8 mouse cellular contexts compared by ENCODE assay signal in genomic region chr14:28958131-28959015, GRCm38 (mm10). TPM values are rescaled to one million over a fixed set of nuclear protein-coding genes. Genes with fewer than 3 reads are reported as not detected.
A peak's percentile ranks its signal among the peaks of the same experiment; 100 is the strongest.
DNase-seq lines count a peak whose midpoint lies in the region; ATAC-seq and TF ChIP-seq lines count a peak whose summit lies in the region.
"Had no signal": no experiment of that assay in that cellular context is flagged by ENCODE, and none has a peak within 500 bp of the region (broad histone marks: within the 10 kb centered on the region; RNA-seq: fewer than 3 reads in every experiment).

No protein-coding gene starts in this region.

- no peaks in the 10 kb centered on the region for H3K36me3 ChIP-seq in forebrain, embryonic 13.5 days (ENCODE audit: poor library complexity, severe bottlenecking)
- H3K36me3 ChIP-seq in neural tube, embryonic 12.5 days: no peaks in the 10 kb centered on the region

- POLR2A ChIA-PET in Patski (lab: Charles Lee): interaction anchor here (0.6 kb wide), 1 partner anchor 71 kb away, joined by 3 read pairs; no protein-coding TSS in a partner anchor

- in situ Hi-C loops in Patski (cut with MboI; ENCODE audit: low pct_unique_long_range_greater_than_20kb): no loop called here

- peak; percentile 16 for TF ChIP-seq CTCF in Patski (IDR thresholded peaks at IDR 0.05)

- H3K4me3 ChIP-seq in forebrain, embryonic 13.5 days: no peak overlapping the region
- H3K4me3 ChIP-seq in neural tube, embryonic 12.5 days: no peak overlapping the region

- H3K9me3 ChIP-seq in forebrain, embryonic 13.5 days (replicated peaks): no peaks in the 10 kb centered on the region
- H3K9me3 ChIP-seq in neural tube, embryonic 12.5 days: no peaks in the 10 kb centered on the region

- DNase-seq in Patski (ENCODE audit: low read depth, low spot score): peak; percentile 79
- DNase-seq in layer of hippocampus, adult 9-10 months (ENCODE audit: low spot score): peak; percentile 33
- no peak for DNase-seq in ovary, postnatal 14 days (ENCODE audit: low spot score)
- DNase-seq in yolk sac, embryonic 10.5 days (ENCODE audit: low spot score): no peak

- peaks cover 58% of the 10 kb centered on the region for H3K4me1 ChIP-seq in forebrain, embryonic 13.5 days
- peaks cover 27% of the 10 kb centered on the region for H3K4me1 ChIP-seq in neural tube, embryonic 12.5 days

- H3K27me3 ChIP-seq in Patski: no peaks in the 10 kb centered on the region
- no peaks in the 10 kb centered on the region for H3K27me3 ChIP-seq in forebrain, embryonic 13.5 days
- H3K27me3 ChIP-seq in neural tube, embryonic 12.5 days (replicated peaks): no peaks in the 10 kb centered on the region

- H3K9ac ChIP-seq in forebrain, embryonic 13.5 days: no peak overlapping the region
- no peak overlapping the region for H3K9ac ChIP-seq in neural tube, embryonic 12.5 days

- 17% methylated on average over 6 of the region's 6 CpGs for WGBS in forebrain, embryonic 13.5 days
- 16% methylated on average over 6 of the region's 6 CpGs for WGBS in neural tube, embryonic 12.5 days

- peak overlapping the region; percentile 93 for H3K27ac ChIP-seq in forebrain, embryonic 13.5 days
- peak overlapping the region; percentile 43; the same call in 1 of the 2 replicates for H3K27ac ChIP-seq in neural tube, embryonic 12.5 days
- H3K27ac ChIP-seq: macrophage had no signal

- peak overlapping the region; percentile 6; the same call in 1 of the 2 replicates for H3K4me2 ChIP-seq in forebrain, embryonic 13.5 days
- H3K4me2 ChIP-seq in neural tube, embryonic 12.5 days (replicated peaks): peak overlapping the region; percentile 23; the same call in 1 of the 2 replicates

- CTCF ChIA-PET in Patski (lab: Charles Lee): interaction anchor here (0.8 to 1.5 kb wide), 3 partner anchors 9 to 123 kb away, joined by 3 to 4 read pairs (median 3); no protein-coding TSS in a partner anchor

- ATAC-seq in Patski: no peak
- ATAC-seq in cerebellum, adult (ENCODE audit: insufficient number of reproducible peaks, low FRiP score, low TSS enrichment): peak; percentile 78
- peak; percentile 92 for ATAC-seq in forebrain, embryonic 13.5 days
- peak; percentile 93 for ATAC-seq in neural tube, embryonic 12.5 days (ENCODE audit: low FRiP score, low read depth)

RNA-seq across cellular contexts. Expression of gene Lrtm1, which starts 59.6 kb away (rescaled TPM):
- not detected for polyA plus RNA-seq in Patski (2021)
- 0.18 and 0.26 TPM in 2 replicates for polyA plus RNA-seq in forebrain, embryonic 13.5 days (2015; fragmentation: Nextera tagmentation; extraction: Ambion mirVana)
- polyA plus RNA-seq in neural tube, embryonic 12.5 days (2016; fragmentation: Nextera tagmentation; extraction: Ambion mirVana): 0.28 and 0.54 TPM in 2 replicates
- polyA plus RNA-seq: macrophage had no signal

Comparison
In these comparisons a context has a peak if more than half of its experiments do, and no peak if none do; other contexts are left out.
1. DNase-seq: peak in Patski (single experiment) and layer of hippocampus, adult 9-10 months (single experiment); none in ovary, postnatal 14 days (single experiment) and yolk sac, embryonic 10.5 days (single experiment).